Mouse (Mus musculus): Measurements from ENCODE around the gene 4930404H24Rik. TPM values are rescaled to one million over a fixed set of nuclear protein-coding genes. Genes with fewer than 3 reads are reported as not detected.

The 4930404H24Rik gene
- total and polyA plus RNA-seq, 3 experiments, result not detected

GRCm38 (mm10) chr2:153529931-153530766 is 37.6 kb downstream of the 4930404H24Rik start, which contains the start of gene Nol4l:
Gene Nol4l, minus strand, starts transcription at chr2:153529971.
- peak; percentile 75 for DNase-seq

GRCm38 (mm10) chr2:153530948-153531347 is 38.4 kb downstream of the 4930404H24Rik start:
- no peak for DNase-seq

DNA sequence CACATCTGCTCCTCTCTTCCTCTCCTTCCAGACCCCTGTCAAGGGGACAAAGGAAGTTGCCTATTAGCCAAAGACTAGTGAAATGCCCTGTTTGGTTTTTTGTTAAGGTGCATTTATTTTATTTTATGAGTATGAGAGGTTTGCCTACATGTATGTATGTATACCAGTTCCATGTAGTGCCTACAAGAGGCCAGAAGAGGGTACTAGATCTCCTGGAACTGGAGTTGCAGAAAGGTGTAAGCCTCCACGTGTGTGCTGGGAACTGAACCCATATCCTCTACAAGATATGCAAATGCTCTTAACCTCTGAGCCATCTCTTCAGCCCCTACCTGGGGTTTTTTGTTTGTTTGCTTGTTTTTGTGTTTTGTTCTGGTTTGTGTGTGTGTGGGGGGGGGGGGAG is 41.4 kb downstream of the 4930404H24Rik start:
- DNase-seq, result no peak

GRCm38 (mm10) chr2:153538898-153539297 is 46.3 kb downstream of the 4930404H24Rik start:
- DNase-seq, result no peak

GRCm38 (mm10) chr2:153542936-153543668 is 50.5 kb downstream of the 4930404H24Rik start:
- DNase-seq, result no peak

Other genes with a start within 250 kb of the 4930404H24Rik start
- 10 to 100 TPM; 26.3 to 29.5 TPM for gene Kif3b, start 201.4 kb upstream of the 4930404H24Rik start, total RNA-seq (2021)
- gene Kif3b, start 201.4 kb upstream of the 4930404H24Rik start, polyA plus RNA-seq (2012; rRNA removed), result 3.7 and 4.3 TPM in 2 replicates
- 10 to 100 TPM; 20.5 to 24.7 TPM for gene Asxl1, start 147.0 kb upstream of the 4930404H24Rik start, total RNA-seq (2021)
- gene Asxl1, start 147.0 kb upstream of the 4930404H24Rik start, polyA plus RNA-seq (2012; rRNA removed), result 7.3 and 7.5 TPM in 2 replicates
- 10 to 100 TPM; 11.5 to 16.4 TPM for gene Nol4l, start 37.2 kb downstream of the 4930404H24Rik start, total RNA-seq (2021)
- gene Nol4l, start 37.2 kb downstream of the 4930404H24Rik start, polyA plus RNA-seq (2012; rRNA removed), result 6.5 and 9.2 TPM in 2 replicates
- 10 to 100 TPM; 32.3 to 37.0 TPM for gene Commd7, start 140.0 kb downstream of the 4930404H24Rik start, total RNA-seq (2021)
- 21.9 and 28.9 TPM in 2 replicates for gene Commd7, start 140.0 kb downstream of the 4930404H24Rik start, polyA plus RNA-seq (2012; rRNA removed)
- 1 to 10 TPM; 1.4 to 1.9 TPM for gene Dnmt3b, start 156.7 kb downstream of the 4930404H24Rik start, total RNA-seq (2021)
- 1.2 and 1.7 TPM in 2 replicates for gene Dnmt3b, start 156.7 kb downstream of the 4930404H24Rik start, polyA plus RNA-seq (2012; rRNA removed)
- gene Dnmt3c, start 203.9 kb downstream of the 4930404H24Rik start, total RNA-seq (2021), result not detected
- gene Dnmt3c, start 203.9 kb downstream of the 4930404H24Rik start, polyA plus RNA-seq (2012; rRNA removed), result 0.06 TPM in 1 of 2 replicates, not detected in the other
- 100 to 1,000 TPM in 1 of 2 experiments, 10 to 100 TPM in 1; 92.7 to 100 TPM for gene Mapre1, start 248.5 kb downstream of the 4930404H24Rik start, total RNA-seq (2021)
- 2.4 and 3.0 TPM in 2 replicates for gene Mapre1, start 248.5 kb downstream of the 4930404H24Rik start, polyA plus RNA-seq (2012; rRNA removed)